Mouse (Mus musculus) limb, embryonic 14.5 days (tissue): ENCODE measurements around the gene Fmnl1. TPM values are rescaled to one million over a fixed set of nuclear protein-coding genes. Genes with fewer than 3 reads are reported as not detected.

Experiments used
- ATAC-seq: fragments of 200-750 bp; cut with Nextera tagmentation; 2 replicates; pipeline ENCODE4 v1.8.0; 2017; ENCODE audit warnings: low read depth, moderate number of reproducible peaks, moderate TSS enrichment; ENCODE audit not compliant: low FRiP score
- DNase-seq: peaks from one replicate; pipeline ENCODE4 v3.0.0-alpha.2; 2015; ENCODE audit warnings: low spot score
- H3K27ac ChIP-seq: fragments of 300-500 bp; sonication (generic); replicated peaks from 2 replicates; pipeline ENCODE4 v1.5.1; 2014; ENCODE audit warnings: low read depth, mild to moderate bottlenecking, low read length, moderate library complexity, mixed read lengths
- H3K27me3 ChIP-seq: fragments of 300-500 bp; sonication (generic); 2 replicates; pipeline ENCODE4 v1.6.1; 2014; ENCODE audit warnings: low read length, mixed read lengths; ENCODE audit not compliant: control insufficient read depth, insufficient read depth
- H3K36me3 ChIP-seq: fragments of 300-500 bp; sonication (generic); 2 replicates; pipeline ENCODE4 v1.6.1; 2014; ENCODE audit warnings: mild to moderate bottlenecking, low read length, moderate library complexity, mixed read lengths; ENCODE audit not compliant: control insufficient read depth, insufficient read depth
- H3K4me1 ChIP-seq: fragments of 300-500 bp; sonication (generic); 2 replicates; pipeline ENCODE4 v1.6.1; 2014; ENCODE audit warnings: antibody characterized with exemption, low read length, mixed read lengths; ENCODE audit not compliant: control insufficient read depth, insufficient read depth
- H3K4me2 ChIP-seq: fragments of 300-500 bp; sonication (generic); replicated peaks from 2 replicates; pipeline ENCODE4 v1.6.1; 2014; ENCODE audit warnings: low read depth, mild to moderate bottlenecking, low read length, moderate library complexity; ENCODE audit not compliant: severe bottlenecking
- H3K4me3 ChIP-seq: fragments of 300-500 bp; sonication (generic); replicated peaks from 2 replicates; pipeline ENCODE4 v1.5.1; 2014; ENCODE audit warnings: low read length
- H3K9ac ChIP-seq: fragments of 300-500 bp; sonication (generic); 2 replicates; pipeline ENCODE4 v1.6.1; 2014; ENCODE audit warnings: mild to moderate bottlenecking, low read depth, low read length, moderate library complexity; ENCODE audit not compliant: severe bottlenecking
- H3K9me3 ChIP-seq: fragments of 300-500 bp; sonication (generic); 2 replicates; pipeline ENCODE4 v1.6.1; 2016; ENCODE audit warnings: low read length; ENCODE audit not compliant: control insufficient read depth
- POLR2A ChIP-seq: fragments of 200-500 bp; IDR thresholded peaks from 2 replicates; pipeline ENCODE4 v1.8.0; 2012; ENCODE audit warnings: inconsistent platforms, mild to moderate bottlenecking, moderate library complexity, borderline replicate concordance; ENCODE audit not compliant: insufficient read depth, insufficient read length; ENCODE audit errors: extremely low read depth
- WGBS: fragments of 180-500 bp; shearing (Covaris S2); extraction: QIAGEN DNeasy Blood & Tissue Kit; methylation state at CpG from one replicate; pipeline ENCODE4 v1.1.7; 2014; 5-methylcytosine and 5-hydroxymethylcytosine counted together
- polyA plus RNA-seq, 2 experiments: library from polyadenylated mRNA; depleted of rRNA in 1 of 2; stranded (reverse) in 1 of 2; unstranded in 1 of 2; fragments of >200 nt; fragmentation: Nextera tagmentation in 1 of 2; extraction: Ambion mirVana in 1 of 2; gene quantifications; 2 replicates each; pipeline versions ENCODE4 v1.2.1 to v1.2.3; 2012 to 2014

The Fmnl1 gene
- polyA plus RNA-seq (2012; rRNA removed) (3.7 and 3.8 TPM in 2 replicates), polyA plus RNA-seq (2014; fragmentation: Nextera tagmentation; extraction: Ambion mirVana) (2.5 and 2.6 TPM in 2 replicates)

DNA sequence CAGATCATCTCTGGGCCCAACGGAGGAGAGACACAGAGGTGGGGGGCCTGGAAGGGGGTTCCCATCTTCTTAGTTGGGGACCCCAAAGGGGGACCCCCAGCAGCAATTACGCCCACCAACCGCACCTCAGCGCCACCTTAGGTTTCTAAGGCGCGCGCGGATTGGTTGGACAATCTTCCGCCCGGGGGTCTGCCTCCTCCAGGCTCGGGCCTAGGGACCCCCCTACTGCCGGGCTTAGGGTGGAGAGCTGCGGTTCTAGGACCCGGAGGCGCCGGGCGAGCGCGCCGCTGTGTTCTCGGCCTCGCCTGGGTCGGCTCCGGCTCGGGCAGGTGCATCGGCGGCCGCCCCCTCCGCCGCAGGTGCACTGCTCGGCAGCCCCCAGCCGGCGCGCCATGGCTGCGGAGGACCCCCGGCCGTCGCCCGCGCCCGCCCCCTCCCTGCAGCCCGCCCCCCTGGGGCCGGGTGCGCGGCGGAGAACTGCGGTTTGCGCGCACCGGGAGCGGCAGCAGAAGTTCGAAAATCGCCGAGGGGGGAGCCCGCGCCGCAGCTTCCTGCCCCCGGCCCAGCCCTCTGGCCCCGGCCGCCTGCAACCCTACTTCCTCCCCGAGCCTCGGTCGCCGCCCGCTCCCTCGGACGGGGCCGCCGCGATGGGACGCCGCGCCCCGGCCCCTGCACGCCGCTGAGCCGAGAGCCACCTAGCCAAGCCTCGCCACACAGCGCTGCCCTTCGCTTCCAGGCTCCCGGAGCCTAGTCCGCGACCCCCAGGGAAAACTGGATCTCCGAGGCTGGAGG, at the start of gene Fmnl1:
Fmnl1 (plus strand) TSS at position 614 of the 792 bp plus-strand sequence.
- Histone ChIP-seq H3K4me3 (peak within 1 kb of the TSS; percentile 56), H3K36me3 (no peaks in the 10 kb centered on the region), H3K27ac (no peak within 1 kb of the TSS), H3K4me1 (peaks cover 8% of the 10 kb centered on the region; the same call in 1 of the 2 replicates), H3K9ac (peak within 1 kb of the TSS; percentile 55), H3K9me3 (no peaks in the 10 kb centered on the region), H3K27me3 (peaks cover 42% of the 10 kb centered on the region), H3K4me2 (peak within 1 kb of the TSS; percentile 97)
- DNase-seq, result no peak
- no peak for ATAC-seq
- no peak for TF ChIP-seq POLR2A
- WGBS, result 1% methylated on average over 75 of the region's 84 CpGs

DNA sequence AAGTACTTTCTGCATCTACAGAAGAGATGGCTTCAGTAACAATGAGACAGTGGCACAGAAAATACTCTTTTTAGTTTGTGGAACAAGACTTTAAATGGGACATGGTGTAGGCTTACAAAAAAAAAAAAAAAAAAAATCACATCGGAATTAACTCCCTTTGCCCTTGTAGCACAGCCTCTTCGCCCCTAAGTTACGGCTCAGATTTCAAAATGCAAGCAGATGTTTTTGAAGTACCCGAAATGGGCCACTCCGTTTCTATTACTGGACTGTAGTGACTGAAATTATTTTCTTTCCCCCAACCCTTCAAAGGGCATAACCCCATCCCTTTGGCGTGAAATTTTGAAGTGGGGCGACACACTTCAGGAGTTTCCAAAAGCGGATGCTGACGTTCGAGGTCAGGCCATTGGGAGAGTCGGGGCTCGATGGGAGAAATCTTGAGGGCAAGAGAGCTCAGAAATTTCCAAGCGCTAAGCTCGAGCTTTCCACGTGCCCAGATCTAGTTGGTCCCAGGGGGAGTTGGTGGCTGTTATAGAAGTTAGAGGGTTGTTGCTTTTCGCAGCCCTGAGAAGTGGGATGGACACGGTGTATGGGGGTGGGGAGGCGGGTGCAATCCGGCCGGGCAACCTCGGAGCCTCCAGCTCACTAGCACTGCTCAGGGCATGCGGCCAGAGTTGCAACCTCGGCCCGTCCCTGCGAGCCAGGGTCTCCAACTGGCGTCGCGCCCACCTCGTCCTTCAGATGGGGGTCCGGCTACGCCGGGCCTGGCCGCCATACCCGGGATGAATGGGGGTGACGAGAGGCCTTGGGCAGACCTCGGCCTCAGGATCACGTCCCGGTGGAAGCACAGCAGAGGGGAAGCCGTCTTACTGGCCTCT, 39.0 kb upstream of the Fmnl1 start, which contains the start of gene Hexim2:
Hexim2 (plus strand) TSS at position 729 of the 875 bp plus-strand sequence.
- DNase-seq, result peak; percentile 43
- WGBS, result under 1% methylated on average over 39 of the region's 39 CpGs
- H3K4me2 ChIP-seq, result peak within 1 kb of the TSS; percentile 78
- no peaks in the 10 kb centered on the region for H3K27me3 ChIP-seq
- no peaks in the 10 kb centered on the region for H3K36me3 ChIP-seq
- peak; percentile 21 for ATAC-seq
- peaks cover 23% of the 10 kb centered on the region for H3K4me1 ChIP-seq
- peak within 1 kb of the TSS; percentile 100 for H3K4me3 ChIP-seq
- H3K9ac ChIP-seq, result peak within 1 kb of the TSS; percentile 99
- TF ChIP-seq POLR2A, result no peak
- H3K27ac ChIP-seq, result peak within 1 kb of the TSS; percentile 99
- no peaks in the 10 kb centered on the region for H3K9me3 ChIP-seq

DNA sequence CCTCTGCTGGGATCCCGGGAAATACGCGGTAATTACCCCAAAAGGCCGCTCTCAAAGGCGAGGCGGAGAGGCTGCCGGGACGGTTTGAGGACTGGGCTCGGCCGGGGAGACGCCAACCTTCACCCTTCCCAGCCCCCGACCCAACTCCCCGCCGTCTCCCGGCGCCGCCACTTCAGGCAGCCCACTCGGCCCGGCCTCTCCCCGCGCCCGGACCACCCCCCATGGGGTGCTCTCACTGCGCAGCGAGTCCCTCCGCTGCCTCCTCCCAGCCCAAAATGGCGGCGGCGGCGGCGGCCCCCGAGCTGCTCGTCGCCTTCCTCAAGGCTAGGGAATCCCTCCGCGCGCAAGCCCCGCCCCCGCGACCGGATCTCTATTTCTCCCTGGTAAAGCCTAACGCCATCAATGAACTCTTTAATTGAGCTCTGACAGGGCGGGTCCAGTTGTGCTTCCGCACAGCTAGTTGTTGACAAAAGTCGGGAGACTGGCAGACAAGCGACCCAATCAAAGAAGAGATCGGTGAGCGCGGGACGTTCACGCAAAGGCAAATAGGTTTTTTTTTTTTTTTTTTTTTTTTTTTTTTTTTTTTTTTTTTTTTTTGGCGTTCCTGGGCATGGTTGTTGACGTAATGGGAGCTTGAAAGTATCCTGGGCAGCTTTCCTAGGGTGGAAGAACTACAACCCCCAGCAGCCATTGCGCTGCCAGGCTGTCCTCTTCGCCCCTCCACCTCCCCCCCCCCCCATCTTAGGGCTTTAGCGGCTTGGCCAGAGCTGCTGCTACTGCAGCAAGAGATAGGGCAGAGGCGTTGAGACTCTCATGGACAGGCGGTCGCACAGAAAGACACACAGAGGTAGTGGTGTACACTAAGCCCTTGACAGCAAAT, 38.1 kb upstream of the Fmnl1 start:
- ATAC-seq, result peak; percentile 95
- peak; percentile 75; the same call in 1 of the 2 replicates for TF ChIP-seq POLR2A

DNA sequence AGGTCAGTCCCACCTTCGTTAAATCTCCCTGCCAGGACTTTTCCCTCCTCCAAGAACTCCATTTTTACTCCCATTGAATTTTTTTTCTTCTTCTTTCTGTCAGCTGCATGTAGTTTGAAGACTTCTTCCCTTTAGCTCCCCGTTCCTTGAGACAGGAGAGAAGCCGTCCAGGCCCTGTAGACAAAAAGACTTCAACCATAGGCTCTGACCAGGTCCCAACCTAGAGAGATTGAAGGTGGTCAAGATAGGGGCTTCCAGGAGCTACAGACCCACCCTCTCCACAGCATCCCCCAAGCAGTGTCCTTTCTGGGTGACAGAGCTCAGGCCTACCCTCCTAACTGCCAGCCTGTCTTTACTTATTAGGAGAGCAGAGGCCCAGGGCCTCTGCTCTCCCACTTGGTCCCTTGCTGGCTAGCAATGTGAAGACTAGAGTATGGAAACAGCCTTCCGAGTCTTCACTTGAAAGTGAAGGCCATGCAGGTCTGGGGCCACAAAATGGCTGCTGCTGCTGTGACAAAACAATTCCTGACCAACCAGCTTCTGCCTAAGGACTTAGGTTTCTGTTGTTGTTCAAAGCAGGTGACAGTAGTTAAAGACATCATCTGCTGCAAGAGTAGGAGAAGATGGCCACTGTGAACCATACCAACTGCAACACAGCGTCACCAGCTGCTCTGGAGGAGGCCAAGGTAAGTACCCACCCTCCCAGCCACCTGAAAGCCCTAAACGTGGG, 37.3 kb upstream of the Fmnl1 start:
- no peak for TF ChIP-seq POLR2A
- ATAC-seq, result no peak
- peak overlapping the region; percentile 76 for H3K27ac ChIP-seq
- peak overlapping the region; percentile 55 for H3K4me2 ChIP-seq
- H3K4me3 ChIP-seq, result peak overlapping the region; percentile 100
- peaks cover 4% of the 10 kb centered on the region for H3K36me3 ChIP-seq
- H3K9ac ChIP-seq, result peak overlapping the region; percentile 52
- H3K9me3 ChIP-seq, result no peaks in the 10 kb centered on the region
- no peaks in the 10 kb centered on the region for H3K27me3 ChIP-seq
- peaks cover 23% of the 10 kb centered on the region for H3K4me1 ChIP-seq
- WGBS, result 55% methylated on average over 6 of the region's 6 CpGs
- no peak for DNase-seq

More for the DNA sequence above, 38.1 kb upstream of the Fmnl1 start:
- Histone ChIP-seq H3K27ac (peak overlapping the region; percentile 99), H3K4me3 (peak overlapping the region; percentile 100), H3K9me3 (no peaks in the 10 kb centered on the region), H3K36me3 (no peaks in the 10 kb centered on the region), H3K4me2 (peak overlapping the region; percentile 78), H3K9ac (peak overlapping the region; percentile 99), H3K4me1 (peaks cover 23% of the 10 kb centered on the region), H3K27me3 (no peaks in the 10 kb centered on the region)
- under 1% methylated on average over 44 of the region's 58 CpGs for WGBS
- DNase-seq, result peak; percentile 100
